In genomic region chr13:72816856-72817255, GRCm38 (mm10) we compare ENCODE assay signal across 12 mouse cellular contexts.
DNase-seq lines count a peak whose midpoint lies in the region; ATAC-seq and TF ChIP-seq lines count a peak whose summit lies in the region.
"Had no signal": no experiment of that assay in that cellular context is flagged by ENCODE, and none has a peak within 500 bp of the region (broad histone marks: within the 10 kb centered on the region; RNA-seq: fewer than 3 reads in every experiment).

No protein-coding gene starts in this region.

- peak overlapping the region; percentile 23 for H3K4me3 ChIP-seq in heart, embryonic 13.5 days
- 0 out of 2 replicates have a peak overlapping the region, but pooled peaks have one; percentile 16 for H3K4me3 ChIP-seq in forebrain, postnatal 0 days (ENCODE audit: low read depth, low read length)
- H3K4me3 ChIP-seq in midbrain, embryonic 14.5 days (replicated peaks; ENCODE audit: low read depth, low read length), result no peak overlapping the region

- no peaks in the 10 kb centered on the region for H3K36me3 ChIP-seq in heart, embryonic 13.5 days
- H3K36me3 ChIP-seq in forebrain, postnatal 0 days (ENCODE audit: insufficient read depth), result no peaks in the 10 kb centered on the region
- no peaks in the 10 kb centered on the region for H3K36me3 ChIP-seq in midbrain, embryonic 14.5 days (ENCODE audit: control insufficient read depth, insufficient read depth, low read length)

- H3K27me3 ChIP-seq in heart, embryonic 13.5 days (replicated peaks), result peaks cover 52% of the 10 kb centered on the region
- peaks cover 30% of the 10 kb centered on the region for H3K27me3 ChIP-seq in forebrain, postnatal 0 days (ENCODE audit: insufficient read depth, low read length)
- 0 out of 2 replicates have a peak, but pooled peaks cover 3% of the 10 kb centered on the region for H3K27me3 ChIP-seq in midbrain, embryonic 14.5 days (ENCODE audit: control insufficient read depth, insufficient read depth, low read length)

- no peak overlapping the region for H3K9ac ChIP-seq in heart, embryonic 13.5 days
- no peak overlapping the region for H3K9ac ChIP-seq in forebrain, postnatal 0 days
- H3K9ac ChIP-seq in midbrain, embryonic 14.5 days (replicated peaks; ENCODE audit: low read length), result peak overlapping the region; percentile 34
- H3K9ac ChIP-seq: lung, embryonic 14.5 days had no signal

- no peak for ATAC-seq in heart, embryonic 13.5 days (ENCODE audit: extremely low read depth, insufficient number of reproducible peaks, low FRiP score, low TSS enrichment)
- ATAC-seq in forebrain, postnatal 0 days, result no peak
- no peak for ATAC-seq in midbrain, embryonic 14.5 days (ENCODE audit: low FRiP score, low TSS enrichment)

- no peak for DNase-seq in heart, postnatal 36 days
- peak; percentile 8 for DNase-seq in embryo, embryonic 11 days
- no peak for DNase-seq in forebrain, postnatal 0 days
- no peak for DNase-seq in midbrain, embryonic 14.5 days
- DNase-seq in right cerebral cortex, postnatal 25 days, result no peak
- no peak for DNase-seq in lung, postnatal 14 days
- no peak for DNase-seq in spleen, postnatal 10 days (ENCODE audit: low spot score in 2 of 2)
- DNase-seq: cerebellum, postnatal 14 days; kidney, adult 11 months had no signal

- peaks cover 9% of the 10 kb centered on the region for H3K4me1 ChIP-seq in heart, embryonic 13.5 days
- H3K4me1 ChIP-seq in forebrain, postnatal 0 days (ENCODE audit: insufficient read depth), result no peaks in the 10 kb centered on the region
- peaks cover 29% of the 10 kb centered on the region for H3K4me1 ChIP-seq in midbrain, embryonic 14.5 days (ENCODE audit: control insufficient read depth, insufficient read depth, low read length)

- H3K9me3 ChIP-seq in heart, embryonic 13.5 days, result no peaks in the 10 kb centered on the region
- H3K9me3 ChIP-seq in forebrain, postnatal 0 days (ENCODE audit: low read length), result no peaks in the 10 kb centered on the region
- H3K9me3 ChIP-seq in midbrain, embryonic 14.5 days (ENCODE audit: control insufficient read depth, low read length), result no peaks in the 10 kb centered on the region

- 15% methylated on average over 8 of the region's 8 CpGs for WGBS in heart, embryonic 13.5 days
- 23% methylated on average over 8 of the region's 8 CpGs for WGBS in forebrain, postnatal 0 days
- WGBS in midbrain, embryonic 14.5 days, result 18% methylated on average over 8 of the region's 8 CpGs

- H3K4me2 ChIP-seq in heart, embryonic 13.5 days, result peak overlapping the region; percentile 56
- no peak overlapping the region for H3K4me2 ChIP-seq in forebrain, postnatal 0 days (ENCODE audit: low read depth)
- peak overlapping the region; percentile 50 for H3K4me2 ChIP-seq in midbrain, embryonic 14.5 days (ENCODE audit: low read length)
- H3K4me2 ChIP-seq: lung, embryonic 14.5 days had no signal

- no peak overlapping the region for H3K27ac ChIP-seq in heart, embryonic 13.5 days (replicated peaks)
- no peak overlapping the region for H3K27ac ChIP-seq in forebrain, postnatal 0 days (ENCODE audit: low read depth, low read length)
- H3K27ac ChIP-seq in midbrain, embryonic 14.5 days (replicated peaks; ENCODE audit: low read depth, low read length), result peak overlapping the region; percentile 57; the same call in 1 of the 2 replicates
- H3K27ac ChIP-seq: stomach, postnatal 0 days had no signal

- intact Hi-C loops in heart, postnatal 36 days (cut with DNase I), result no loop called here

- TF ChIP-seq CTCF in forebrain, postnatal 0 days (IDR thresholded peaks at IDR 0.05; ENCODE audit: low read depth), result no peak
